21 mouse cellular contexts compared by ENCODE assay signal in the genomic region with DNA sequence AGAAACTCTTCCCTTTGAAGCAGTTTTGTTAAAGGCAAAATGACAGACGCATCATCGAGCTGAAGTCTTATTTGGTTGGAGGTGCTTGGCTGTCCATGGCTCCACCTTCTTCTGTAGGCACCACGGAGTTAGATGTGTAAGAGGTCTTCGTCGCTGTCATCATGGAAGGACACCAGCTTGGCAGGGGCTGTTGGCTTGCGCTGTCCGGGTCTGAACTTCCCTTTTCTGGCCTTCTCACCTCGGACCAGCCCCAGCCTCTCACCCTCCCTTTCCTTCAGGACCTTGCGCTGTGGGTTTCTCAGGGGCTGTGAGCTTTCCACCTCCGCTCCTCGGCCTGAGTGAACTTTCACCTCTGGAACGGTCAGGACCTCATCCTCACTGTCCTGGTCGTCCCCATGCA. TPM values are rescaled to one million over a fixed set of nuclear protein-coding genes. Genes with fewer than 3 reads are reported as not detected.
DNase-seq lines count a peak whose midpoint lies in the region; ATAC-seq lines count a peak whose summit lies in the region.
"Had no signal": no experiment of that assay in that cellular context is flagged by ENCODE, and none has a peak within 500 bp of the region (broad histone marks: within the 10 kb centered on the region; RNA-seq: fewer than 3 reads in every experiment).

No protein-coding gene starts in this region.

- DNase-seq in thymus, postnatal 10 days (ENCODE audit: low spot score in 2 of 2), result no peak
- no peak for DNase-seq in layer of hippocampus, adult 8-10 months (ENCODE audit: low spot score in 2 of 2)
- DNase-seq in testis, postnatal 14 days (ENCODE audit: low spot score), result no peak
- DNase-seq: adrenal gland, adult 2 months; adrenal gland, adult 8-10 months; adrenal gland, postnatal 10 days; adrenal gland, postnatal 14 days; adrenal gland, postnatal 25 days; adrenal gland, postnatal 36 days; B cell, adult 2 months; cerebellum, adult 11 months; cerebellum, adult 11-12 months; cerebellum, adult 18-20 months had no signal

- ATAC-seq in common myeloid progenitor, adult 5-6 weeks (replicated peaks; ENCODE audit: low read depth, poor library complexity, severe bottlenecking), result peak; percentile 48; the same call in 1 of the 2 replicates
- ATAC-seq in granulocyte monocyte progenitor cell, adult 5-6 weeks (replicated peaks; ENCODE audit: poor library complexity, severe bottlenecking), result peak; percentile 65
- peak; percentile 66; the same call in 1 of the 2 replicates for ATAC-seq in megakaryocyte progenitor cell, adult 5-6 weeks (replicated peaks; ENCODE audit: poor library complexity)
- ATAC-seq: activated CD4-positive, CD25-positive, alpha-beta regulatory T cell, adult 4 months; CD4-positive, CD25-positive, alpha-beta regulatory T cell, adult 4 months; Patski had no signal

RNA-seq across cellular contexts. Expression of gene Slc22a1, which starts 8.0 kb away (rescaled TPM):
- not detected in 2 replicates for total RNA-seq in common myeloid progenitor, adult 5-6 weeks (2017)
- not detected in 2 replicates for total RNA-seq in granulocyte monocyte progenitor cell, adult 5-6 weeks (2014; fragmentation: Nextera tagmentation)
- total RNA-seq in granulocyte monocyte progenitor cell, adult 5-6 weeks (2017), result not detected in 2 replicates
- not detected in 2 replicates for total RNA-seq in megakaryocyte progenitor cell, adult 5-6 weeks (2015)
- not detected in 2 replicates for total RNA-seq in megakaryocyte progenitor cell, adult 5-6 weeks (2017)
- not detected for total RNA-seq in layer of hippocampus, adult 8-10 months (2022)
- total RNA-seq: adrenal gland, postnatal 25 days; G1E; MEL had no signal
